Mouse (Mus musculus): ENCODE measurements around the gene Map3k10. TPM values are rescaled to one million over a fixed set of nuclear protein-coding genes. Genes with fewer than 3 reads are reported as not detected.

Map3k10 gene
- polyA plus RNA-seq, 1 experiment from 2014 or later, result 22.2 TPM

Other genes starting within 250 kb of the Map3k10 start
- 1.2 and 1.3 TPM in 2 replicates for gene Sptbn4, start 226.9 kb downstream of the Map3k10 start, polyA plus RNA-seq (2016; fragmentation: Nextera tagmentation; extraction: Ambion mirVana)
- gene Blvrb, start 226.6 kb downstream of the Map3k10 start, polyA plus RNA-seq (2016; fragmentation: Nextera tagmentation; extraction: Ambion mirVana), result 21.6 and 23.0 TPM in 2 replicates
- gene Sertad3, start 200.8 kb downstream of the Map3k10 start, polyA plus RNA-seq (2016; fragmentation: Nextera tagmentation; extraction: Ambion mirVana), result 20.5 and 22.2 TPM in 2 replicates
- 14.6 and 14.8 TPM in 2 replicates for gene Sertad1, start 187.7 kb downstream of the Map3k10 start, polyA plus RNA-seq (2016; fragmentation: Nextera tagmentation; extraction: Ambion mirVana)
- 2.2 and 2.8 TPM in 2 replicates for gene Prx, start 175.3 kb downstream of the Map3k10 start, polyA plus RNA-seq (2016; fragmentation: Nextera tagmentation; extraction: Ambion mirVana)
- gene Hipk4, start 151.3 kb downstream of the Map3k10 start, polyA plus RNA-seq (2016; fragmentation: Nextera tagmentation; extraction: Ambion mirVana), result 0.44 and 0.54 TPM in 2 replicates
- 90.8 and 91.3 TPM in 2 replicates for gene Pld3, start 121.4 kb downstream of the Map3k10 start, polyA plus RNA-seq (2016; fragmentation: Nextera tagmentation; extraction: Ambion mirVana)
- 31.8 and 36.0 TPM in 2 replicates for gene 2310022A10Rik, start 121.4 kb downstream of the Map3k10 start, polyA plus RNA-seq (2016; fragmentation: Nextera tagmentation; extraction: Ambion mirVana)
- 74.8 and 78.2 TPM in 2 replicates for gene Akt2, start 83.0 kb downstream of the Map3k10 start, polyA plus RNA-seq (2016; fragmentation: Nextera tagmentation; extraction: Ambion mirVana)
- gene Ttc9b, start 20.7 kb downstream of the Map3k10 start, polyA plus RNA-seq (2016; fragmentation: Nextera tagmentation; extraction: Ambion mirVana), result 25.1 and 26.2 TPM in 2 replicates
- gene Zfp607b, start 14.7 kb upstream of the Map3k10 start, polyA plus RNA-seq (2016; fragmentation: Nextera tagmentation; extraction: Ambion mirVana), result 7.0 and 7.8 TPM in 2 replicates
- gene Zfp60, start 56.8 kb upstream of the Map3k10 start, polyA plus RNA-seq (2016; fragmentation: Nextera tagmentation; extraction: Ambion mirVana), result 97.2 and 102 TPM in 2 replicates
- 2.5 and 3.0 TPM in 2 replicates for gene Zfp626, start 132.6 kb upstream of the Map3k10 start, polyA plus RNA-seq (2016; fragmentation: Nextera tagmentation; extraction: Ambion mirVana)
- 9.3 and 10.5 TPM in 2 replicates for gene Zfp59, start 164.0 kb upstream of the Map3k10 start, polyA plus RNA-seq (2016; fragmentation: Nextera tagmentation; extraction: Ambion mirVana)
- 2.0 and 2.4 TPM in 2 replicates for gene Zfp607a, start 182.9 kb upstream of the Map3k10 start, polyA plus RNA-seq (2016; fragmentation: Nextera tagmentation; extraction: Ambion mirVana)

Measured in neural tube, embryonic 12.5 days (tissue).